Mouse (Mus musculus) hindbrain, embryonic 11.5 days (tissue): ENCODE measurements at regions not wholly inside any gene's neighbourhood (a gene's known extent, or its start where the extent isn't known, plus 50 kb on each side); places are given as distances from the start of the nearest gene placed in this dataset.
"Not testable (repeated sequence)": the region's sequence is repeated elsewhere in the genome, so short reads cannot be mapped to it uniquely, and the experiment has no call there.

ENCODE experiments used
- ATAC-seq: fragments of 200-750 bp; cut with Nextera tagmentation; 2 replicates; pipeline ENCODE4 v1.8.0; 2017; ENCODE audit warnings: mild to moderate bottlenecking, moderate TSS enrichment, moderate library complexity; ENCODE audit not compliant: low FRiP score
- DNase-seq: peaks from one replicate; pipeline ENCODE4 v3.0.0-alpha.2; 2015; ENCODE audit warnings: low spot score
- H3K27ac ChIP-seq: fragments of 300-500 bp; sonication (generic); 2 replicates; pipeline ENCODE4 v1.5.1; 2014; ENCODE audit warnings: mild to moderate bottlenecking, low read depth, low read length
- H3K27me3 ChIP-seq: fragments of 300-500 bp; sonication (generic); 2 replicates; pipeline ENCODE4 v1.6.1; 2014; ENCODE audit warnings: mild to moderate bottlenecking, low read length, moderate library complexity, mixed read lengths; ENCODE audit not compliant: control insufficient read depth, insufficient read depth
- H3K36me3 ChIP-seq: fragments of 300-500 bp; sonication (generic); 2 replicates; pipeline ENCODE4 v1.6.1; 2014; ENCODE audit warnings: mild to moderate bottlenecking, low read length, moderate library complexity, mixed read lengths; ENCODE audit not compliant: control insufficient read depth, insufficient read depth
- H3K4me1 ChIP-seq: fragments of 300-500 bp; sonication (generic); replicated peaks from 2 replicates; pipeline ENCODE4 v1.6.1; 2014; ENCODE audit warnings: low read length, mixed read lengths; ENCODE audit not compliant: control insufficient read depth, insufficient read depth
- H3K4me2 ChIP-seq: fragments of 300-500 bp; sonication (generic); replicated peaks from 2 replicates; pipeline ENCODE4 v1.6.1; 2014; ENCODE audit warnings: mild to moderate bottlenecking, low read depth, low read length
- H3K4me3 ChIP-seq: fragments of 300-500 bp; sonication (generic); 2 replicates; pipeline ENCODE4 v1.5.1; 2014; ENCODE audit warnings: low read depth, low read length
- H3K9ac ChIP-seq: fragments of 300-500 bp; sonication (generic); 2 replicates; pipeline ENCODE4 v1.6.1; 2014; ENCODE audit warnings: low read depth, low read length
- H3K9me3 ChIP-seq: fragments of 300-500 bp; sonication (generic); 2 replicates; pipeline ENCODE4 v1.6.1; 2016; ENCODE audit warnings: low read length; ENCODE audit not compliant: control insufficient read depth
- WGBS: fragments of 180-500 bp; shearing (Covaris S2); extraction: QIAGEN DNeasy Blood & Tissue Kit; methylation state at CpG from one replicate; pipeline ENCODE4 v1.1.7; 2014; 5-methylcytosine and 5-hydroxymethylcytosine counted together

DNA sequence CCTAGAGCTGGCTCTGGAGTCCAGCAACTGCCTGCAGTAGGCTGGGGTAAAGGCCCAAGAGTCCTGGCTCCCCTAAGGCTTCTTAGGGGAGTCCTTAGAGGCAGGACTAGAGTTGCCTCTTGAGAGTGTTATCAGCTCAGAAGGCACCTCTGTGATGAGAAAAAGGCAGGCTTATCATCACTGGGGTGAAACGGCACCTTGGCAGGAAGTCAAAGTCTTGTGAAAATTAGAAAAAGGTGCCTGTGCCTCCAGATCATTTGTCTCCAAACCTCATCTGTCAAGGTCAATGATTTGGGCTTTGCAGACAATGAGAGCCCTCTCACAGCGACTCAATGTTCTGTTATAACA lies 112.8 kb downstream of the Apob start:
- Histone ChIP-seq H3K9ac (no peak overlapping the region), H3K36me3 (no peaks in the 10 kb centered on the region), H3K4me1 (no peaks in the 10 kb centered on the region), H3K4me3 (no peak overlapping the region), H3K27me3 (no peaks in the 10 kb centered on the region), H3K4me2 (no peak overlapping the region), H3K27ac (no peak overlapping the region), H3K9me3 (no peaks in the 10 kb centered on the region)
- WGBS, result 65% methylated on average over 2 of the region's 2 CpGs
- ATAC-seq (no peak), DNase-seq (no peak)

DNA sequence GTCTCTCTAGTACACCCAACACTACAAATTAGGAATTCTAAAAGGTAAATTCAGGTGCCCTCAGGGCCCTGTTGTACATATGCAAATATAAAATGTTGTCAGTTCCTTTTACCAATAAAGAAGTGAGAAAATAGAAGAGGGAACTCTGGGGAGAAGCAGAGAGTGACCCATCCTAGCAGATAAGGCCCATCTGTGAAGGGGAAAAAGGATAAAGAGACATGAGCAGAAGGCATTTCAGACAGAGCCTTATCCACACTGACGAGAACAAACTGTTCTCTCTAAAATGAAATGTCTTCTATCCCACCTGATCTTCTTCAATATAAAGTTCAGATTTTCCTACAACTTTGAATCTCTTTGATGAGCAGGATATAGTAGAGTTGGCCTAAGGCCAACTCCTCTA lies 114.5 kb upstream of the Ldah start:
- Histone ChIP-seq H3K27me3 (no peaks in the 10 kb centered on the region), H3K9me3 (no peaks in the 10 kb centered on the region), H3K9ac (no peak overlapping the region), H3K4me1 (no peaks in the 10 kb centered on the region), H3K4me2 (no peak overlapping the region), H3K4me3 (no peak overlapping the region), H3K27ac (no peak overlapping the region), H3K36me3 (no peaks in the 10 kb centered on the region)
- no peak for ATAC-seq
- WGBS, result 77% methylated on average over 1 of the region's 1 CpGs
- DNase-seq, result no peak

DNA sequence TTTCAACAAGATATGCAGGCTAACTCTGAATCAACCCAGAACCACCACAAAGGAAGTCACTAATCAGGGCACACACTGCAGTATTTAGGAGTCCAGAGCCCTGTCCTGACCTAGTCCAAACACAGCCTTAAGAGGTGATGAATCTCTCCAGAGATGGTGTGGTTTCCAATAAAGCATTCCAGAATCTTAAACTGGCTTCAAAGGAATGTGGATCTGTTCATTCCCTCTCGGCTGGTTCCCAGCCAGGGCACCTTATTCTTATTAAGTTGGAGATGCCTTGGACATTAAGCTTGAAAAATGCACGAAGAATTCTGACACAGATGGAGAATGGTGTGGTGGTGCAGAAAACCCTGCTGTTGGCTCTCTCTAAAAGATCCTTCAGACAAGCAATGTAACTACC lies 112.0 kb upstream of the Ldah start:
- ATAC-seq (no peak), DNase-seq (no peak)
- H3K27me3 ChIP-seq, result no peaks in the 10 kb centered on the region
- no peak overlapping the region for H3K4me2 ChIP-seq
- no peaks in the 10 kb centered on the region for H3K9me3 ChIP-seq
- no peaks in the 10 kb centered on the region for H3K4me1 ChIP-seq
- WGBS, result 61% methylated on average over 2 of the region's 2 CpGs
- no peak overlapping the region for H3K4me3 ChIP-seq
- no peak overlapping the region for H3K9ac ChIP-seq
- no peaks in the 10 kb centered on the region for H3K36me3 ChIP-seq
- H3K27ac ChIP-seq, result no peak overlapping the region

DNA sequence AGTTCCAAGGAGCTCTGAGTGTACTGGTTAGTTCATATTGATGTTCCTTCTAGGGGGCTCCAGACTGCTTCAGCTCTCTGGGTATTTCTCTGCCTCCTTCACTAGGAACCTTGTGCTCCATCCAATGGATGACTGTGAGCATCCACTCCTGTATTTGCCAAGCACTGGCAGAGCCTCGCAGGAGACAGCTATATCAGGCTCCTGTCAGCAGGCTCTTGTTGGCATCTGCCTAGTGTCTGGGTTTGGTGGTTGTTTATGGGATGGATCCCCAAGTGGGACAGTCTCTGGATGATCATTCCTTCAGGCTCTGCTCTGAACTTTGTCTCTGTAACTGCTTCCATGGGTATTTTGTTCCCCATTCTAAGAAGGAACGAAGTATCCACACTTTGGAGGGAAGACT lies 109.5 kb upstream of the Ldah start:
- not testable (repeated sequence) for H3K9ac ChIP-seq, H3K4me2 ChIP-seq, H3K9me3 ChIP-seq, H3K27me3 ChIP-seq, H3K4me3 ChIP-seq, H3K36me3 ChIP-seq, H3K4me1 ChIP-seq, ATAC-seq, DNase-seq, H3K27ac ChIP-seq
- 81% methylated on average over 2 of the region's 2 CpGs for WGBS

DNA sequence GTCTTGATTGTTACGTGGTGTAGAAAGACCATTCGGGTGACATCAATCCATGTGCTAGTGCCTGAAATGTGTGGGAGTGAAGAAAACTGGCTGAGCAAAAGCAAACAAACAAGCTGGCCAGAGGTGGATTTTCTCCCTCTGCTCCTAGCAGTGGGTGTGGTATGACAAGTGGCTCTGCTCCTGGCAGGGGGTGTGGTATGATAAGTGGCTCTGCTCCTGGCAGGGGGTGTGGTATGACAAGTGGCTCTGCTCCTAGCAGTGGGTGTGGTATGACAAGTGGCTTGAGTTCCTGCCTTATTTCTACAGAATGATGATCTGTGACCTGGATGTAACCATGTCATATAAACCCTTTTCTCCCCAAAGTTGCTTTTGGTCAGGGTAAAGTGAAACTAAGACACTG lies 108.8 kb upstream of the Ldah start:
- DNase-seq (no peak), ATAC-seq (no peak)
- H3K4me2 ChIP-seq, result no peak overlapping the region
- H3K4me3 ChIP-seq, result no peak overlapping the region
- no peak overlapping the region for H3K9ac ChIP-seq
- H3K9me3 ChIP-seq, result no peaks in the 10 kb centered on the region
- H3K27me3 ChIP-seq, result no peaks in the 10 kb centered on the region
- no peak overlapping the region for H3K27ac ChIP-seq
- WGBS, result 87% methylated on average over 2 of the region's 2 CpGs
- H3K4me1 ChIP-seq, result no peaks in the 10 kb centered on the region
- no peaks in the 10 kb centered on the region for H3K36me3 ChIP-seq

DNA sequence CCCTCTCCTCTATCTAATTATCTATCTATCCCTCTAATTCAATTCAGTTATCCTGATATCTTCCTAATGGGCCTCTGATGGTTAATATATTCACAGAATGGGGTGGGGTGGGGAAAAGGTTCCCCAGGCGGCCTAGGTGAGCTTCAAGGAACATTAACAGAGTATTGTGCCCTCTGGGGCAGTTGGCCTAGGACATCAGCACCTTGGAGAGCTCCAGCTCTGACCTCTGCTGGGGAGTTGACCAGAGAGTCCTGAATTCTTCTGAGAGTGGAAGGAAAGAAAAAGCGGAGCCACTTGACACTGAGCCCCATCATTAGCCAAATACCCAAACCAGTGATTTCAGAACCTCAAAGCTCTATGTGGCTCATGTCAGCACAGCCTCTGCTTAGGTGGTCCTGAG lies 108.1 kb upstream of the Ldah start:
- H3K4me3 ChIP-seq, result no peak overlapping the region
- no peaks in the 10 kb centered on the region for H3K9me3 ChIP-seq
- WGBS, result 40% methylated on average over 2 of the region's 2 CpGs
- no peaks in the 10 kb centered on the region for H3K4me1 ChIP-seq
- DNase-seq (peak; percentile 36), ATAC-seq (no peak)
- no peak overlapping the region for H3K4me2 ChIP-seq
- H3K9ac ChIP-seq, result no peak overlapping the region
- H3K27me3 ChIP-seq, result no peaks in the 10 kb centered on the region
- H3K27ac ChIP-seq, result no peak overlapping the region
- H3K36me3 ChIP-seq, result no peaks in the 10 kb centered on the region

DNA sequence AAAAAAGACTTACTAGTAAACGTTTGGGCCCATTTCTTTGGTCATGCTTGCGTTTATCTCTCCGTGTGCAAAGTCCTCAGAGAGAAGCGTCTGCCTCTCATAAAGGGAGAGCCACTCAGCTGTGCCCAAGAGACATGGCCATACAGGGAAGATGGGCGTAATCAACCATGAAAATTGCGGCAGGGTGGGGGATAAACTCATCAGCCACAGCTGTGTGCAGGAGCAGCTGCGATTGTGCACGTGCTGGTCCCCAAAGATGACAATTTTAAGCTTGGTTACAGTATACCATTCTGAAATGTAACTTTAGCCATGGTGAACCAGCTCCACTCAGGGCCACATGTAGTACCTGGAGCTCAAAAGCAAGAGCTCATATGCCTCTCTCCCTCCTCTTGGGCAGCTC lies 106.1 kb upstream of the Ldah start:
- no peaks in the 10 kb centered on the region for H3K9me3 ChIP-seq
- peak; percentile 5 for DNase-seq
- 70% methylated on average over 8 of the region's 8 CpGs for WGBS
- H3K36me3 ChIP-seq, result no peaks in the 10 kb centered on the region
- peak; percentile 73 for ATAC-seq
- H3K4me2 ChIP-seq, result no peak overlapping the region
- H3K9ac ChIP-seq, result no peak overlapping the region
- H3K4me3 ChIP-seq, result no peak overlapping the region
- H3K27me3 ChIP-seq, result no peaks in the 10 kb centered on the region
- no peaks in the 10 kb centered on the region for H3K4me1 ChIP-seq
- H3K27ac ChIP-seq, result no peak overlapping the region

DNA sequence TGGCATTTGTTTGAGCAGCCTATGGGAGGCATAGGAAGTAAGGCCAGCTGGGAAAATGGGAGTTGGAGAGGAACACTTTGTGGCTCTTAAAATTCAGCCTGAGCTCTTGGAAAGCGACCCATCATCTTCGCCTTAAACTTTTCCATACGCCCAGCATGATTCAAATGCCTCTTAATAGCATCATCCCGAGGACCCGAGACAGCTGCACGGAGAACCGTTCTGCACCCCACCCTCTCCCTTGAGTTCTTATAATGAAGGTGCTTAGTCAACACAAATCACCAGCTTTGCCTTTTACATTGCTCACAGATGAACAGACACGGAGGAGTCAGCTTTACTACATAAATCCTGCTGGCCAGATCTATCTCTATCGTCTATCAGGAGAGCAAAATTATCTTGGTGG lies 104.6 kb upstream of the Ldah start:
- ATAC-seq, result no peak
- Histone ChIP-seq H3K27ac (no peak overlapping the region), H3K9ac (no peak overlapping the region), H3K9me3 (no peaks in the 10 kb centered on the region), H3K4me3 (no peak overlapping the region), H3K4me1 (no peaks in the 10 kb centered on the region), H3K27me3 (no peaks in the 10 kb centered on the region), H3K36me3 (no peaks in the 10 kb centered on the region), H3K4me2 (no peak overlapping the region)
- WGBS, result 86% methylated on average over 9 of the region's 9 CpGs
- no peak for DNase-seq

DNA sequence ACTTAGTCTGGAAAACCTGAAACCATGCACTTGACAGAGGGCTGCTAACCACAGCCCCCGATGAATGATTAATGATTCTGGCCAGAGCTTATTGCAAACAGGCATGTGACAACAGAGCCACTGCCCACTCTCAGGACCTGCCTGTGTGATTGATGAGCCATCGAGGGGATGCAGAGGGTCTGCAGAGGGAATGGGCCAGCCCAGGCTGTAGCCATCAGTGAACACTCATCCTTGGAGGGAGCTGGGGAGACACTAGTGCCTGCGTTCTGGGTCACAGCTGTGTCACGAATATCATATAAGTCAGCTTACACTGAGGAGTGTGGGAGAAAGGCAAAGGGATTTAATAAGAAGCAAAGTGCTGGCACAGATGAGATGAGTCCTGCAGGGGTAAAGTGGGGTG lies 100.8 kb upstream of the Ldah start:
- no peak overlapping the region for H3K4me2 ChIP-seq
- no peaks in the 10 kb centered on the region for H3K9me3 ChIP-seq
- peak overlapping the region; percentile 20; the same call in 1 of the 2 replicates for H3K27ac ChIP-seq
- peak; percentile 89 for ATAC-seq
- no peaks in the 10 kb centered on the region for H3K27me3 ChIP-seq
- H3K4me3 ChIP-seq, result no peak overlapping the region
- no peak overlapping the region for H3K9ac ChIP-seq
- 53% methylated on average over 4 of the region's 4 CpGs for WGBS
- no peaks in the 10 kb centered on the region for H3K36me3 ChIP-seq
- H3K4me1 ChIP-seq, result no peaks in the 10 kb centered on the region
- DNase-seq, result peak; percentile 36
